Mouse (Mus musculus) megakaryocyte, embryonic 14.5 days (primary cell): Measurements from ENCODE around the gene Mlh3.

Experiments
- FLI1 ChIP-seq: IDR thresholded peaks from 2 replicates; pipeline ENCODE4 v1.6.1; 2012; ENCODE audit warnings: low read length, inconsistent platforms, mixed read lengths
- GATA1 ChIP-seq: IDR thresholded peaks from 3 replicates; pipeline ENCODE4 v1.6.1; 2012; ENCODE audit warnings: mixed read lengths, low read length, inconsistent platforms, borderline replicate concordance

DNA sequence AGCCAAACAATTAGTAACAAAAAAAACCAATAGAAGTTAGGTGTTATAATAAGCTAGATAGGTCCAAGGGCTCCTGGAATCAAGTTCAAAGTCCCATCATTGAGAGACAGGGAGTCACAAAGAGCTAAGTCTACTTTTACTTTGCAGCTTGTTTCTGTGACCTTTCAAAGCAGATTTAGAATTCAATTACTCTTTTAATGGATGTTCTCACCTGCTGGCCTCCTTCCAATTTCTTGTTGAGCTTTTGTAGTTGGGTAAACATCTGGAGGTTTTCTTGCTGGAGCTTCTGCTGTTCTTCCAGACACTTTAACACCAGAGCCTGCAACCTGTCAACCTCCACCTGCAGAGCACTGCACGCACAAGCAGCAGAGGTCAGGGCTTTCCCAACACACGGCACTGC lies 32.9 kb upstream of the Mlh3 start:
- no peak for TF ChIP-seq GATA1
- TF ChIP-seq FLI1: no peak
